Mouse (Mus musculus): ENCODE results near the gene Dydc1.

Dydc1 gene

DNA sequence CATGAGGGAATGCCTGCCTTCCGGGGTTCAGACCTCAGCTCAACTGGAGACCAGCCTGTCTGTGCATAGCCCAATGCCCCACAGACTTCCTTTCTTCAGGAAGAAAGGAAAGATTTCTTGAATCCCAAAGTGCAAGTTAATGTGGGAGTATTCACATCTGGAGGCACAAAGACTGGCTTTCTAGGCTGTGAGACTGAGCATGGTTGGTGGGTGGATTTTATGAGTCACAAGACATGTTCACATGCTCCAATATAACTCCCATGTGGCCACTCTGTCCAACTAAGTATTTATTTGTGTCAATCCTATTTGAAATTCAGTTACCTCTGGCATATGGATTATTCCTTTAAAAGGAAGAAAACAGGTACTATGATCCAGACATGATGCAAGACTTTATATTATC lies 26.0 kb downstream of the Dydc1 start:
- no peak for DNase-seq (ENCODE audit: low read depth, low spot score)

DNA sequence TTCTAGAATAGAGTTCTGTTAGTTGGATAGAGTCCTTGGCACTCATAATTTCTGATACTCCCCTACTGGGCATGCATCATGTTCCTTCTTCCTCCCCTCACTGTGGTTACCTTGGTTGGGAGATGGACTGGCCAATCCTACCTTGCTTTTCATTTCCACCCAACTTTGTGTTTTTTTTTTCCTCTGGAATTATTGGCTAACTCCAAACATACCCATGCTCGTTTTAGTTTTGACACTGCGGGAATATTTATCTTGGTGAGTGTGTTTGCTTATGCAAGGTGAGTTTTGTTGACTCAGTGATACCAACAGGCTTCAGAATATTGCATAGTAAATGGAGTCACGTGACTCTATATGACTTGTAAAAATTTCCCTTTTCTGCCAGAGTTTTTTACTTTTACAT lies 28.0 kb downstream of the Dydc1 start:
- no peak for DNase-seq (ENCODE audit: low read depth, low spot score)

DNA sequence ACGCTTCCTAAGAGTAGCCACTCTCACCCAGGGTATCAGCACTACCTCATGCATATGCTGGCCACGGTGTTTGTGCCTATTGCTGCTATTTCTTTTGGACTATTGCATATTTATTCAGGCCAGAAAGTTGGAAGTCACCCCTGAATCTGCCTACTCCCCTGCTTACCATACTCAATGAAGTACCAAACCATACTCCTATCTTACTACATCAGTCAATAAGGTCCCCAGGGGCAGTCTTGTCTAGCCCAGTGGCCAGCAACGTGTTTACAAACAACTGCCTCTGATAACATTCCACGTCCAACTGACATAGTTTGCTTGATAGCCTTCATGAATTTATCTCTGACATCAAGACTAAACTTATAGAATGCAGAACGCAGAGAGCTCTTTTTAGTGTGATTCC lies 28.5 kb downstream of the Dydc1 start:
- no peak for DNase-seq (ENCODE audit: low read depth, low spot score)

DNA sequence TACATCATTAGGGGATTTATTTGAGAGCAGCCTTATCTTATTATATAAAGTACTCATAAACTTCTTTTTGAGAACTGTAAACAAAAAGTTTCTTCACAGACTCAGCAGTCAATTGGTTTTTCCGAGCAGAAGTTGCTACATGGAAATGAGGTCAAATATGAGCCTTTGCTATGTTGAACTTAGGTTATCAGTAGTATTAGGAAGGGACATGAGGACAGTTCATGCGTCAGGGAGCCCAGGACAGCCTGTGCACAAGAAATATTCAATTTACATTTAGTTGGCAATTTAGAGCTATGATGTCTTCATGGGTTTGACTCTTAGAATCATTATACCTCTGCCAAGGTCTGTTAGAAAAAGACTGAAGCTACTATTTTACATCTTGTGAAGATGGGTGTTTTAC lies 29.6 kb downstream of the Dydc1 start:
- DNase-seq (ENCODE audit: low read depth, low spot score): no peak

DNA sequence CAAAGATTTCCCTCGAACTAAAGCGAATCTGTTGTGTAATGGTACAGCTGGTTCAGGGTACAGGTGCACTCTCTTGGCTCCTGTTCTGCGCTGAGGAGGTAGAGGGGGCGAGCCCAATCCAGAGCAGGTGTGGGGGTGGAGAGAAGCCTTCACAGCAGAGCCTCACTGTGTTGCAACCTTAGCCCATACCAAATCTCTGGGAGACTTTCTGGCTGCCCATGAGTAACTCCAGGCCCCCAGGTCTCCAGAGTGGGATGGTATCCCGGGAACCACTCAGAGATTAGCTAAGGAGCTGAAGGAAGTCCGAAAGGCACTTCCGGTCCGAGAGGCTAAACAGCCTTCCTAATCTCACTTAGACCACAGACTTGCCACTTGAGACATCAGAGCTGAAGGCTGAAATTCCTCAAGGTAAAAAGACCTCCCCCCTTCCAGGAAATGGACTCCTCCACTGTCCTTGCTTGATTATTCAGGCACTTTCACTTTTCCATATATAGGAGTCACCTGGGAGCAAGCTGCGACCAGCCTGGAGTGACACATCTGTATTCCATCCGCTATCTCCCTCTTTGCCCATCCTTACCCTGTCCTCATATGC lies 32.2 kb downstream of the Dydc1 start, which contains the start of gene Mat1a:
Mat1a (plus strand) TSS at position 183 of the 592 bp plus-strand sequence.
- DNase-seq (ENCODE audit: low read depth, low spot score): no peak

DNA sequence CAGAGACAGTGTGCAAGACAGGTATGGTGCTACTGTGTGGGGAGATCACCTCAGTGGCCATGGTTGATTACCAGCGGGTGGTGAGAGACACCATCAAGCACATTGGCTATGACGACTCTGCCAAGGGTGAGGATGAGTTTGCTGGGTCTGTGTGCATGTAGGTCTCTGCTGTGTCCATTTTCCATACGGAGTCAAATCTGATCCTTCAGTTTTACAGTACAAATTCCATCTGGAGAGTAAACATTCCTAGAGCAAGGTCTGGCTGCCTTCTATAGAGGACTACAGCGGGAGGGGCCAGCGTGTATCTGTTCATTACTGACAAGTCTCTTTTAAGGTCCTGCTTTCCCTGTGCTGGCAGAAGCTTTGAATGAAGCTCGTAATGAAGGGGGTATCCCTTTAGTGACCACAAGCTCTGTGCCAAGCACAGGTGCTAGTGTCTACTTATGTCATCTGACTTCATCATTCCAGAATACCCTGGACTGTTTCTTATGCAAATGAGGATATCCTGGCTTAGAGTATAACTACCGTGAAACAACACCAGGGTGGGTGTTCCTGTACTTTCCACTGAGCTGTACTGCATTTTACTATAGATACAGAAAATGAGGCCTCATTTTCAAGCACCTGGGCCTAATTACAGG lies 38.4 kb downstream of the Dydc1 start:
- no peak for DNase-seq (ENCODE audit: low read depth, low spot score)

DNA sequence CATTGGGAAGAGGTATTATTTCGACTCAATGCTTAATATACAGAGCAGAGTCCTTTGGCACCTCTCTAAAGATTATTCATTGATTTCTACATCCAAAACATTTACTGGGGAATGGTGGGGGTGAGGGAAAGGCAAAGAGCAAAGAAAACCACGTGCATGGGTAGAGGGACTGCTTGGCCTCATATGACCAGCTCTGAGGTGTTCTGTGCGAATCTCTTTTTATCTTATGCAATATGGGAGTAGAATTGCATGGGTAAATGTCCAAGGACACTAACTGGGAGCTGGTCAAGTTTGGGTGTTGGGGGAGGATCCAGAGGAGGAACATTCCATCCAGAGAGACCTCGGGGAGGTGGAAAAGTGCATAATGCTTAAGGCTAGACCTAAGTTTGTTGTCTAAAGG lies 40.2 kb downstream of the Dydc1 start:
- no peak for DNase-seq (ENCODE audit: low read depth, low spot score)

DNA sequence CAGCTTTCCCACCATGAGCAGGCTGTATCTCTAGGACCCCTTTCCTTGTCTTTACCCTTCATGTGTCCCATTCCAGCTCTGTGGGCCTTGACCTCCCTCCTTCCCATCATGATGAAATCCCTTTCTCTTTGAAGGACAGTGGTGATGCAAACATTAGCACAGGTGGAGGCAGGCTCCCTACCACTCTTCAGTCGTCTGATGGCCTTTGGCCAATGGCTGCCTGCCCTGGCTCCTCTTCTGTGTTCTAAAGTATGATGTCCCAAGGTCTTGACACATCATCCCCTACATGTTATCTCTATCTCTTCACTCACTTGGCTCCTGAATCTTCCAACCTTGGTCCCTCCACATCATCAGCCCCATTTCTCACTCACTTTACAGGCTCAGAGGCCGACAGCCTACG lies 43.6 kb downstream of the Dydc1 start:
- DNase-seq (ENCODE audit: low read depth, low spot score): no peak

DNA sequence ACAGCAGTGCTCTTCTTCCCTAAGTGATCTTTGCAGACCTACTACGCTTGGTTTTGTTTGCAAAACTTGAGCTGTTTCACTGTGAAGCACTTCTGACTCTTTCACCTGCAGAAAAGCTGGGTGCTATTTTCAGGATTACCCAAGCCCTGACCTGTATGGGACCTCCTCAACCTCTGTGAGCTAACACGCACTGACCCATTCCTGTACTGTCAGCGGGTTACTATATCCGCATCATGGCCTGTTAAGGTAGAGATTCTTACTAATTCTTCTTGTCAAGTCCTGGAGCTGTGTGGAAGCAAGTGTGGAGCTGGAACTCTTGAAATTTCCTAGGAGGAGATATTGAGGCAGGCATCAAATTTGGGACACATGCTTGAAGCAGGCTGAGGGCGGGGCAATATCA lies 52.0 kb downstream of the Dydc1 start:
- DNase-seq (ENCODE audit: low read depth, low spot score): no peak

DNA sequence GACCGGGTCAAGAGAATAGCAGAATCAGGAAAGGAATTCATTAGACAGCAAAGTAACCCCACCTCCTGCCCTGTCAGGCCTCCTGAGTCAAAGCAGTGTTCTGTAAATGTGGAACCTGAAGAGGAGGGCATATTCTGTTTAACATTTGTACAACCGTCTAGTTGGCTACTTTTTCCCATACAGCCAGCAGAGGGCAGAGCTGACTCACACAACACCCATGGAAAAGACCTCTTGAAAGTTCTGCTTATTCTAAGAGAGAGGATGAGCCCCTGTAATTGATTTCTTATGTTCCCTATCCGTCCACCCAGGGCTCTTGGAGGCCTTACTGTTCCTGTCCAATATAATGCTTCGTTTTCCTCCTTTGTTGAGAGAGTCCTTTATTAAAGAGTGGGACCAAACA lies 55.3 kb downstream of the Dydc1 start:
- DNase-seq (ENCODE audit: low read depth, low spot score): peak; percentile 67

DNA sequence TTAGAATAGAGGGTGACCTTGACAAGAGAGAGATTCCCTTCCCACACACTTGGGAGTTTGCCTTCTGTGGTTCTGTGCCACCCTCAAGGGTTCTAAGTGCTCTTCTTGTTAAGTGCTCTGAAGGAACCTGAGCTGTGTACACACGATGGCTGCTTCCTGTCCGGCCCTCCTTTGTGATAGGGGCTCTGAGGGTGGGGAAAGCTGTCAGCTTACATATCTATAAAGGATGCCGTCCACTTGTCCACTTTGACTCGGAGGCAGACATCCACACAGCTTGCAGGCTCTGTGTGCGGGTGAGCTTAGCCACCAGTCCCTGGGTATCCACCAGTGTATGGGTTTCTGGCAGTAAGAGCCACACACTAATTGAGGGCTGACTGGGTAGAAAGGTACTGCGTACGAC lies 58.8 kb downstream of the Dydc1 start, which contains the start of gene Sftpa1:
Sftpa1 (plus strand) TSS at position 243 of the 400 bp plus-strand sequence.
- no peak for DNase-seq (ENCODE audit: low read depth, low spot score)

DNA sequence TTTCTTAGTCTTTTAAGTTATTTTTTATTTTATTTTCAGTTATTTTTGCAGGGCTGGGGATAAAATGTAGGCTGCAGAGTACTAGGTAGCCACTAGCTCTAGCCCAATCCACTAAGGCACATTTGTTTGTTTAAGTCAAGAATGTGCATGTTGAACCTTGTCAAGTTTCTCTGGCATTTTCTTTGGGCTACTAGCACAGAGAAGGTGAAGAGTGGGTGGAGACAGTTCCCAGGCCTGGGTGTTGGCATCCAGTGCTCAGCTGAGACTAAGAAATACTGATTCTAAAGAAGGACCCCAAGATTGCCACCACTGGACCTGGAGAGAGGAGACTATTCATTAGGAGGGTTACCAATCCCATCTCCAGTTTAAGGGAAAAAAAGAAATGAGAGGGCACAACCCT lies 64.3 kb downstream of the Dydc1 start:
- DNase-seq (ENCODE audit: low read depth, low spot score): no peak

DNA sequence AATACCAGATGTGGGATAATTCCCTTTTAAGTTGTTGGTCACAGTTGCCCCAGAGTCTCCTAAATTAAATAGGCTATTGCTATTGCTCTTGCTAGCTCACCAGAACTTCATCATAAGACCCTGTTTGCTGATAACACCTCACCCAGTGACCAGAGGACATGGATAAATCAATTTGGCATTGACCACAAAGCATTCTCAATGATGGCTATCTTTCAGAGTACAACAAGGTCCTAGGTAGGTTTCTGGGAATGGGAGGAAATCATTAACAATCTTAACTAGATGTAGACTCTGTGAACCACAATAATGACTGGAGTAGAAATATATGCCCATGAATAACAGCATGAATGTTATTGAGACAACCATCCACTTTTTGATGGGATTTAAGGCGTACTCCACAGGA lies 68.0 kb downstream of the Dydc1 start:
- no peak for DNase-seq (ENCODE audit: low read depth, low spot score)

All from ES-CJ7 (cell line).